Mouse (Mus musculus) CD4-positive naive resting alpha-beta T cell, adult 57 days (primary cell): ENCODE measurements around the gene Cdc27. TPM values are rescaled to one million over a fixed set of nuclear protein-coding genes. Genes with fewer than 3 reads are reported as not detected.

ENCODE experiments used
- total RNA-seq: library from RNA; stranded (reverse); gene quantifications from one replicate; pipeline ENCODE4 v1.2.4, GENCODE M21; 2023

Gene Cdc27
- 42.5 TPM for total RNA-seq

GRCm38 (mm10) chr11:104550406-104550974 is at the start of gene Cdc27, which contains the start of gene Myl4:
Gene Cdc27 (minus strand): TSS chr11:104550620.
Gene Myl4 (plus strand): TSS chr11:104550663.

DNA sequence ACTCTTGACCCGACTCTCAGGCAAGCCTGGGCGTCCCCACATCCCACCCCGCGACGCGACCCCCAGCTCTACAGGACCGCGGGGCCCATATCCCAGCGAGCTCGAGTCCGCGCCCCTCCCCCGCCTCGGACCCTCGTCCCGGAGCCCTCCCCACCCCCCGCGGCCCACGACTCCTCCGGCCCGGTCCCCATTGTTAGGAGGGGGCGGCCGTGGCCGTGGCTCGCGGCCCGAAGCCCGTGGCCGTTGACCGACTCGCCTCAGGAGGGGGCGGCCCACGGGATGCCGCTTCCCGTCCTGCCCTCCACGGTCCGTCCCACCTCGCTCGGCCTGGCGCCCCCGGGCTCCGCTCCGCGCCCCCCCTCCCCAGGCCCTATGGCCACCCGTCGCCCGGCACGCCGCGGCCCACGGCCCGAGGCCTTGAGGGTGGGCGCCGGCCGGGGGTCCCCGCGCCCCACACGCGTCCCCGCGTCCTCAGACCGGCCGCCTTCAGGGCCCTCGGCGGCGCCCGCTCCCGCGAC is 81.6 kb downstream of the Cdc27 start, which contains the start of gene Kansl1:
Gene Kansl1 (minus strand): TSS at position 111 of the 518 bp plus-strand sequence.

Other genes with a start within 250 kb of the Cdc27 start
- gene Kansl1, start 81.8 kb downstream of the Cdc27 start, total RNA-seq, result 135 TPM
- gene Myl4, start within 50 bp of the Cdc27 start, total RNA-seq, result 6.7 TPM
- 148 TPM for gene Itgb3, start 57.4 kb upstream of the Cdc27 start, total RNA-seq
- gene Gm11639, start 135.1 kb upstream of the Cdc27 start, total RNA-seq, result 0.15 TPM